Mouse (Mus musculus) c-Kit-positive CD71-positive TER-119-negative erythroid progenitor cells, embryonic 14.5 days (primary cell): ENCODE results near the gene Stat1.

ENCODE experiments used
- DNase-seq: peaks from one replicate; pipeline ENCODE4 v3.0.0-alpha.2; 2013; ENCODE audit warnings: low read depth

Gene Stat1

DNA sequence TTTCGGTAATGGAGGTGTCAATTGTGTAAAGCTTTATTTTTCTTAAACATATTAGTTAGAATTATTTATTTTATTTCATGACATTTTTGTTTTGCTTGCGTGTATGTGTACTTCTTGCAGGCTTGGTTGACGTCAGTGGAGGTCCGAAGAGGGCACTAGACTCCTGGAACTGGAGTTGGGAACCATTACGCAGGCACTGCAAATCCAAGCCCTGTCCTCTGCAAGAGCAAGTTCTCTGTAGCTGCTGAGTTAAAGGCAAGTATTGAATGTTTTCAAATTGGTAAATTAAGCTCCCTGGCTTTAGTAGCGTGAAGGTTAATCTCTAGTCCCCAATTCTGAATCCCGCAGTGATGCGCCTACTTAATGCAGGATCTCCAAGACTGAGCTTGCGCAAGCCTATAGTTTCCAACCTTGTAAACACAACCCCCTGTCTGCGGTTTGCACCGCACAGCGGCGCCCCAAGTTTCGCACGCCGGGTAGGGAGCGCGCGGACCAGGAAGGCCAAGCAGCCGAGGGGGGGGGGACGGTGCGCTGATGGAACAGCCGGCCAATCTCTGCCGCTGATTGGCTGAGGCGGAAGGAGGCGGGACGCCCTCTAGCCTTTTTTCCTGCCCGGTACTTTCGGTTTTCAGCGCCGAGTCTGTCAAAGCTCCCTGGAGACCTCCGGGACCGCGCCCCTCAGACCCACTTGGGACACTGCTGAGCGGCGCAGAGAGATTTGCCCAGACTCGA lies at the start of gene Stat1:
Gene Stat1 (plus strand): TSS at position 581 of the 732 bp plus-strand sequence.
- DNase-seq = peak; percentile 87

DNA sequence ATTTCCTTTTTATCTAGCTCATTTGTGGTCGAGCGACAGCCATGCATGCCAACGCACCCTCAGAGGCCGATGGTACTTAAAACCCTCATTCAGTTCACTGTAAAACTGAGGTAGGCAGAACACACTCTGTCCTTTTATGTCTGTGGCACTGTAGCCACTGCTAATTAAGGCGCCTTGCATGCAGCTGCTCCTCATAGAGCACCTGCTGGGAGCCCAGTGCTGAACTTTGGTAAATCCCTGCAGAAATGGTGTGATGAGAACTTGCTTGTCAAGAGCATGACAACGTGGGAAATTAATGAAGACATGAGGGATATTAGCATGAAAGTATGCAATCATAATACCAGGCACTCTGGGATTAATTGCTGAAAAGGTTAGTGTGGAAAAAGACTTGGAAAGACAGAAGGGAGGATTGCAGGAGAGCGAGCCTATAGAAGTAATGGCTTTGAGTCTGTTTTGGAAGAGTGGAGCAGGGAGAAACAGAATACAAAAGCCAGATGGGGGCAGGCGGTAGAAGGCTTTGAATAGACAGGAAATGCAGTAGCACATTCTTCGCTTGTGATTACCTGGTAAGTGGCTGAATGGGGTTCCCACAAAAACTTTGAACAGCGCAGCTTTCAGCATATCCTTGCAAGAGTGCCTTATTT lies 39.4 kb upstream of the Stat1 start:
- no peak for DNase-seq

DNA sequence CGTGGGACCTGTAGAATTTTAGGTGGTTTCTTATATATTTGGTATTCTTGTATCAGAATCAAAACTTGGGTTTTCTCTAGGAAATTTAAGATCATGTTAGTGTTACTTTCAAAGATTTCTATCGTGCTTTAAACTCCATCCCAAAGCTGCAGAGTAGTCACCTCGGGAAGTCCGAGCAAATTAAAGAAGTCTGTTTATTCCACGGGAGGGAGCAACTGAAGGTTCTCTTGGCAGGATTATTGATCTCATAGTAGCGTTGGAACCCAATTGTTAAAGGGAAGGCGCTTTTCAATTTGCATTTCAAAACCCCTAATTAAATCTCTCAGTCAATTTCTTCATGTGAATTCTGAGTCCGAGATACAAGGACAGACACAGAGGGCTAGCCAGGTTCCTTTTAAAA lies 38.9 kb upstream of the Stat1 start:
- no peak for DNase-seq

DNA sequence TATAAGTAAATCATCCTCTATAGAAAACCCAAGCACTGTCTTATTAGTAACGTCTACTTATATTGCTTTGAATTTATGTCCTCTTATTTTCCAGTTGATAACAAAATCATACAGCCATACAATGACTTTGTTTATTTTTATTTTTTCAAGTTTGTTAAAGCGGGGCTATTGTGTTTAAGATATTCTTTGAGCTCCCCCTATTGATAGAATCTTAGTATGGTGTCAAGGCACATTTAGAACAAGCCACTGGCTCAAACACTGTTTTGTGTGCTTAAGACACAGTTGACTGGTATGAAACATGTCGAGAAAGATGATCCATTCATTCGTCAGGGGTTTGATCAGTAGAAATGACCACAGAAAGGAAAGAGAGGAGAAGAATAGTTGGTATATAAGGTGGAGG lies 33.0 kb upstream of the Stat1 start:
- no peak for DNase-seq

DNA sequence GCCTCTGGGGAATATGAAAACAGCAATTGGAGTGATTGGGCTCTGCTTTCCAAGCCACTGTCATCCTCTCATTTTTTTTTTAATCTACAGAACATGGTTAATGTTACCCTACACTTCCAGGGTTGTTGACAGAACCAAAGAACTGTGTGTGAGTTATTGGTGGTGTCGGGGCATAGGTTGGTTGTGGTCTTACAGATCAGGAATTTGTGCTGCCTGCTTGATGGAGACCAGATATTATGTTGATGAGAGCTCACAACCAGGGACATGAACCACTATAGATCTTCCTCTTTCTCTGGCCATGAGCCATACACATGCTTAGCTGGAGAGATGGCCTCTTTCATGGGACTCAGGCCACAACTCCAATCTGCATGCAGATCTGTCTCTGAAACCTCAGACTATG lies 32.1 kb upstream of the Stat1 start:
- no peak for DNase-seq

DNA sequence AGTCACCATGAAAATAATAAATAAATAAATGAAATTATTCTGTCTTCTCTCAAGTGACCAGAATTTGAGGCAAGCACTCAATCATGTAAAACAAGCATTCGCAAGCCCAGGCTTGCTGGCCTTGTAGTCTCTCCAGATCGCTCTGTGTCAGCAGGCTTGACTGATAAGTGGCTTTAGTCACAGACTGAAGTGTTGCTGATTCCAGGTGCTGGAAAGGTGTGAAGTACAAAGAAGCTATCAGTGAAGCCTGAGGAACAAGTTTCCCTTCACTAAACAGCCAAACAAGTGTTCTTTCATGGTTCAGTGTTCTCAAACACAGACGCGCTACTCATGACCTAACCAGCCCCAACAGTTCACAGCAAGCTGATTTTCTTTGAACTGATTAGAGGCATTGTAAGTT lies 30.6 kb upstream of the Stat1 start:
- DNase-seq = no peak

DNA sequence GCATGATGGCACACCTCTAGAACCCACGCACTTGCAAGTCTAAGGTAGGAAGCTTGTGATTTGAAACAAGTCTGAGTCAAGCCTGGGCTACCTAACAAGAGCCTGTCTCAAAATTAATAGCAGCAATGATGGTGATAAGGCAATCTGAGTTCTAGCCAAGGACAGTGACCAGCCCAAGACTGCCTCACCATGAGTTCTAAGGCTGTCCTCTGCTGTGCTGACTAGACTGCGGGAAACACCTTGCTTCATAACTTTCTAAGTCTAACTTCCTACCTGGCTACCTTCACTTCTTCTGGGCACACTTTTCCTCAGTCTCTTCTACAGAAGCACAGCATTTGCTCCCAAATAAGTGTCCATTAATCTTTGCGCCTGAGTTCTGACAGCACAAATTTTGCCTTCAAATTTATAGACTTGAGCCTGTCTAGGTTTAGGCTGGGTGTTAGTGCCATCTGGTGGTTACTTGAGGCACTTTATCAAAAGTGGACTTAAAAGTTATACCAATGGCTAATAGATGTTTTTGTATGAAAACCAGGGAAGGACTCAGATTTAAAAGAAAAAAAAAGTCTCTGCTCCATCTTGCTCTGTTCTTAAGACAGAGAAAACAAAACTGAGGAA lies 20.5 kb upstream of the Stat1 start:
- DNase-seq = no peak

DNA sequence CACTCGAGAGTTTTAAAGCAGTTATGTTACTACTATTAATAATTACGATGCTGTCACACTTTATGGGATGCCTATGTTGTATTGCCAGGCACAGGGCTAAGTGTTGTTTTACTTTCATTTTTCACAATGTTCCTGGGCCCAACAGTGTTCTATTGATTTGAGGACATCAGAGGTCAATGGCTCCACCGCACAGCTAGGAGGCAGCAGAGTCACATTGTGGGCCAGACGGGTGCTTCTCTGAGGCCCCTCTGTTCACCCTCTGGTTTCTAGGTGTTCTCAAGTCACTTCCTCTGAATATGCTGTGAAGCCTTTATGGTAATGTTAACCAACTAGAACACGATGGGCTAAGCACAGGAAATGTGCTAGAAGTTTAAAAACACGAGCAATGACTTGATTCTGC lies 18.7 kb upstream of the Stat1 start:
- DNase-seq = no peak

DNA sequence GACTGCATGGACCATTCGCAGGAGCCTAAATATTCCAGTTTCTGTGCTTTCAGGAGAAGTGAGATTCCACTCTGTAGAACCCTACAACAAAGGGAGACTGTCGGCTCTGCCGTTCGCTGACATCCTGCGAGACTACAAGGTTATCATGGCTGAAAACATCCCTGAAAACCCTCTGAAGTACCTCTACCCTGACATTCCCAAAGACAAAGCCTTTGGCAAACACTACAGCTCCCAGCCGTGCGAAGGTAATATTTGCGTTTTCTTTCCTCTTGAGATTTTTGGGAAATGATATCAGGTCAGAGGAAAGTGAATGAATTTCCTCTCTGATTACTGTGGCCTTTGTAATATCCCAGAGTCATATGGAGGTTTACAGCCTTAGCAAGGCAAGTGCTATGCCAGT lies 16.4 kb upstream of the Stat1 start:
- DNase-seq = no peak

DNA sequence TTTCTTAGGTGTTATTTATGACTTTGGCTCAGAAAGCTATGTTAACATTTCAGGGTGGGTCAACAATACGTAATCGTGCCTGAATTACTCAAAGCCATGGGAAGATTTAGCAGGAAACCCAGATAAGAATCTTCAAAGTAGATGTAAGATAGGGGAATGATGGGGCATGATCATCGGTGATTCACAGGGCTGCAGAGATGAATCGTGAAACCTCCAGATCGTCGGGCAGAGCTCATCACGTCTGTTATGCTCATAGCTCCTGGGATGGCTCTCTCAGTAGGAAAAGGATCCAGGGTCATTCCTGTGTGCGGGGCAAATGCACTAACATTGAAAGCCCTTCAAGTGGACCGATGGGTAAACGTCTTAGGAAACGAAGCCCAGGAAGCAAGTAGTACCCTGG lies 12.0 kb upstream of the Stat1 start:
- no peak for DNase-seq

DNA sequence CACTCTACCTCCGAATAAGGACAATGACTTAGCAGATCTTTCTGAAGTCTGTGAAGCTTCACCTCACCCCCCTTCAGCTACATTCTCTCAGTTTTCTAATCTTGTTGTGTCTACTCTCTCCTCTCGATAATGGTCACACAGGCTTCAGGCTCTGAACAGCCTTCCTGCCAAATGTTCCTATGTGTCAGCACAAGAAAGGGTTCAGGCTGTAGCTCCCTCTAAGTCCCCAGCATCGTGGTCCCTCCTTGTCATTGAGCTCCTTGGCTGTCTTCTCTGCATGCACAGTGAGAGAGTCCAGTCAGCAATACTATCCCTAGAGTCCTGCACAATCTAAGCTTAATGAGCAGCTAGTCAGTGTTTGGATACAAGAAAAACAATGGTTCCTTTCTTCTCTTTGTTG lies 8.0 kb upstream of the Stat1 start:
- no peak for DNase-seq

DNA sequence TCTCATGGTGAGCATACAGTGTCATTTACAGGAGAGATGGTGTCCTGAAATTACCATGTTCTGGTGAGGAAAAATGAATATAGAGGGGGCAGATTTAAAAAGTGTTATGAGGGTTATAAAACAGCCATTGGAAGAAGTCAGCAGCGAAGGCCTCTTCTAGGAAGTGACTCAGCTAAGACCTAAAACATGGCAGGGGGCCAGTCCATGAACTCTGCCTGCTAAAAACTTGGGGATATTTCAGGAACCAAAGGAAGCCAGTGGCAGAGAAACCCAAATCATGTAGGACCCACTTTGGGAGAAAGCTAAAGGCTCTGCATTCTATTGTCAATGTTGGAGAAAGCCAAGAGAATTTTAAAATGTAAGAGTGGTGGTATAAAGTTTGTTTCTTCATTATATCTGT lies 6.9 kb upstream of the Stat1 start:
- DNase-seq = no peak

DNA sequence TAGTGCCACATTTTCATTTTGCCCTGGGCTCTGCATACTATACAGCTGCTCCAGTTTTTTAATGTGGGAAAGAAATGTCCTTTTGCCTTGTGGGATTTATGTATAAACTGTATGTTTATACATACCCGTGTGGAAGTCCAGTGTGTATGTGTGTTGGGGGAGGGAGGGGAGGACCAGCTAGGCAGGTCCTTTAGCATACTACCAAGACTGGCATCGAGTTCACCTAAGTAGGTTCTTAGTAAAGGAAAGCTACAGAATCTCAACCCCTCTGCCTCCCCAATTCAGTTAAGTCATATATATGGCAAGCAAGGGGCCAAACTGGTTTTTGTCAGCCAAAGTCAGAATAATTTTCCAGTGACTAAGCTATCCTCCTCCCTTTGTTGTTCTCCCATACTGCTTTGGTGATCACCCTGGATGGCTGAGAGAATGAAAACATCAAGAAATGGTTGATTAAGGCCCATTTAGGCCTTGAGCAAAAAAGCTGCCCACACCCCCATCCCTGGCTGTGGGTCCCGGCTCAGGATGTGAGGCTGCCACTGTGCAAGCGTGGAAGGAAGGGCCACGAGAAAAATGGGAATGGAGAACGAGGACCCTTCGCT lies 6.1 kb upstream of the Stat1 start:
- no peak for DNase-seq

DNA sequence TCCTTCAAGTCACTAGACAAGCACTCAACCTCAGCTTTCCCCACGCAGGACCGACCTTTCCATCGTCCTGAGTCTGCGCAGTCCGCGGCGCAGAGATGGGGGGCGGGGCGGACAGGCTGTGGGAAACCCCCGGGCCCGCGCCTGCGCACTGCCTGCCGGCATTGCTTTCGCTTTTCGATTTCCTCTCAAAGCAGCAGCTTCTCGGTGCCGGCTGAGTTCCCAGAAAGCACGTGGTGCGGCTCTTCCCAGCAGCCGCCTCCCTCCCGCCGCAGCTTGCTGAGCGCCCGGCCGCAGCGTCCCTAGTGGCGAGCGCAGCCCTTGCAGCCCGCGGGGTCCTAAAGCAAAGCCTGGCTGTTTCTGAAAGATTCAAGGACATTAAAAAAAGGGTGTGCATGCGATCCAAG lies 5.6 kb upstream of the Stat1 start:
- peak; percentile 91 for DNase-seq

DNA sequence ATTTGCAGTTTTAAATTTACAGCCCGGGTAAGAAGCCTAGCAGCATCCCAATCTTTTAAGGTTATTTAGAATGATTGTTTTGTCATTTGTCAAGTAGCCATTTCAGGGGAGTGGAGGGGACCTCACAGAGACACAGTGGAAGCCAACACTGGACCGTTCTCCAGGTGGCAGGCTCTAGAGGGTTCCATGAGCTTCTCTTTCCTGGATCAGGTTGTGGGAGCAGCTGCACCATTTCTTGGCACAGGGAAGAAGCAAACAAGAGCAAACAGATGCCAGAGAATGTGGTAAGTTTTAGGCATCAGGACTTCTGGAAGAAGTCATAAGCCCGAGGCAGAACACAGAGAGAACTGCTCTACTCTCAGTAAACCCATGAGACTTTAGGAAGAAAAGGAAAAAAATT lies 2.8 kb upstream of the Stat1 start:
- no peak for DNase-seq

DNA sequence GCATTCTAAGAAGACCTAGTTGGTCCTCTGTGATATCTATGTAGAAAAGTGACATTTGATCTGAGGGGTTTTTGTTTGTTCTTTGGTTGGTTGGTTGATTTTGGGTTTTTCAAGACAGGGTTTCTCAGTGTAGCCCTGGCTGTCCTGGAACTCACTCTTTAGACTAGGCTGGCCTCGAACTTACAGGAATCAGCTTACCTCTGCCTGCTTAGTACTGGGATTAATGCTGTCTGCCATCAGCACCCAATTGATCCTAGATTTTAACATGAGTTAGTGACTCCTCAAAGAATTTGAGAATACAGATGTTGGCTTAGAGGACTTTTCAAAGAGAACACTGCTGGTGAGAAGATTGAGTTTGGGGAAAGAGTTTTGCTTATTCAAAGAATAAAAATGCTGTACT lies 1.5 kb upstream of the Stat1 start:
- DNase-seq = no peak

DNA sequence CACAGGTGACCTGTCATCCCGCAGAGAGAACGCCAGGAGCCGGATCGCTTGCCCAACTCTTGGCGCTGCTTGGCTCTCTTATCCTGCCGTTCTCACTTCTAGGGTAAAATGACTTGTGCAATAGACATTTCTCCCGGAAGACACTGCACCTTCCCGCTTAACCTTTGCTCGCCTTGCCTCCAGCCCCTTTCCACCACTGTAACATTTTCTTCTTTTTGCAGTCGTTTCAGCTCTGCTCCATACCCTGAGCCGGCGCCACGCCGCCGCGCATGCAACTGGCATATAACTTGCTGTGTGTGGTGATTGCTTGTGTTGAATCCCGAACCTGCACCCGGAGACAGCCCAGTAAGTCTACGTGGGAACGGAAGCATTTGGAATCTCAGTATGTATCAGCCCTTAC lies 451 bp downstream of the Stat1 start:
- DNase-seq = no peak

DNA sequence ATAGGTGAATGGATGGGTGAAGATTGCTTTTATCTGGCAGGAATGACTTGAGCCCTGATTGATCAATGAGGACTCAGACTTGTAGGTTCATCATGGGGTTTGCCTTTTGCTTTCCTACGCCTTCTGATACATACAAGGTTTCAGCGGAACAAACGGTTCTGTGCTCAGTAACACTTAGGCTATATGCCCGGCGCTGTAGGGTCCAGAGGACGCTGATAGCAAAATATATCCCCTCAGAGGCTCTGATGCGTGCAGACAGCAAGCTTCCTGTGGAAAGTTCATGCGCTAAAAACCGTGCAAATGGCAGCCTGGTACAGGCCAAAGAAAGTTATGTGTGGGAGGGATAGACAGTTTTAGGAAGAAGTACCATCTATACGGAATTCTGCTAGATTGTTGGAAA lies 951 bp downstream of the Stat1 start:
- no peak for DNase-seq

DNA sequence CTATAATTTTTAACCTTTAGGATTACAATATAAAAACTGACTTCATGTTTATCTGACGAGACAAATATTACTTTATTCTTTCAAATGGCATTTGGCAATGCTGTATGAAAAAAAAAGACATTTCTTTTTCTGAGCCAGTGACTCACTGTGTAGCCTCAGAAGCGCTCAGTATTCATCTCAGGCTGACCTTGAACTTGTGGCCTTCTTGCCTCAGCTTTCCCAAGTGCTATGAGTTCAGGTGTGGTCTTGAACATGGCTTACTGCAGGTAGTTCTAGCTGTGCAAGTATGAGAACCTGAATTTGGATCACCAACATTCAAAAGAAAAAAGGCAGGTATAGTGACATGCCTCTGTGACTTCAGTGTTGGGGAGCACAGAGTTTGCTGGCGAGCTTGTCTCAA lies 1.8 kb downstream of the Stat1 start:
- DNase-seq = no peak

DNA sequence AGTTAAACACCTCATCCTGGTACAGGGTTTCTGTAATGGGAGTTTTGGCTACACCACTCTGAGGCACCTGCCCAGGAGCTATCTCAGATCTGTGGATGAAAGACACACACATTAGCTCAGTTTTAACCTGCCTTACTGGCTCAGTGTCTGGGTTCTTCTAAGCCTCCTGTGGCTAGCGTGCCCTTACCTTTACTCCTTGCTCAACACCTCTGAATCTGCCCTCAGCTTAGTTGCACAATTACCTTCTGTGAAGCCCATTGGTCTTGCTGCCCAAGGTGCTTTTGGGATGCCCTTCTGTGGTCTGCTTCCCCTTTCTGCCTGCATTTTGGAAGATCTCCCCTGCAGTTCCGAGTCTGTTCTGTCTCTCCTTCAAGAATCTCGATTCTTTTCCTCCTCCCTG lies 5.6 kb downstream of the Stat1 start:
- DNase-seq = no peak

DNA sequence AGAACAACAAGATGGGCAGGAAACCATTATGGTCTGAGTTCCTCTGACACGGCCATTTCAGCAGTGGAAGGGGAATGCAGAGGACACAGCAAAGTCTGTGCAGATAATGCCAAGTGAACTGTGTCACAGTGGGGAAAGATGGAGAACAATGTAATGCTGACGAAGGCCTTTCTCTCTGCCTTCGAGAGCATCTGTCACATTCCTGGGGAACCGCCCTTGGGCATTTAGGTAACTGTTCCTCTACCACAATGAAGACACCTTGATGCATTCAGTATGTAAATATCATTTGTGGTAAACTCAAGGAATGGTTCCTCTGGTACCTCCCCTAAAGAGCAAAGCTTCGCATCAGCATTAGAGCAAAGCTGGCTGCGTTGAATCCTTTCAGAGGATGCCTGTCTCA lies 8.1 kb downstream of the Stat1 start:
- DNase-seq = no peak

DNA sequence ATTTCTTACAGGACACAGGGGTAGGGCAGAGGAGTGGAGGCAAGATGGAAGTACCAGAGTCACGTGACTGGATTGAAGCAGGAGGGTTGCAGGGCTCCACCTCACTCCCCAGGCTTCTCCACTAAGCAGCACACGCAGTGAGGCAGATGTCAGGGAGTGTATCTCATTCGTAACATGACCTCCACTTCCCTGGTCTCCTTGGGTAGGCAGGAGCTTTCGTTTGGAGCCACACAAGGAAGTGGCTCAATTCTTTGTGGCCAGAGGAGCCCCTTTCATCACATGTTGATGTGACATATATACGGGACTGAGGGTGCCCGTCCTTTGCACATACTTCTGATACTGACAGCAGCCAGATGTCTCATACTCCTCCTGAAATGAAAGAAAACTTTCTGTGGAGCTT lies 10.6 kb downstream of the Stat1 start:
- DNase-seq = no peak

DNA sequence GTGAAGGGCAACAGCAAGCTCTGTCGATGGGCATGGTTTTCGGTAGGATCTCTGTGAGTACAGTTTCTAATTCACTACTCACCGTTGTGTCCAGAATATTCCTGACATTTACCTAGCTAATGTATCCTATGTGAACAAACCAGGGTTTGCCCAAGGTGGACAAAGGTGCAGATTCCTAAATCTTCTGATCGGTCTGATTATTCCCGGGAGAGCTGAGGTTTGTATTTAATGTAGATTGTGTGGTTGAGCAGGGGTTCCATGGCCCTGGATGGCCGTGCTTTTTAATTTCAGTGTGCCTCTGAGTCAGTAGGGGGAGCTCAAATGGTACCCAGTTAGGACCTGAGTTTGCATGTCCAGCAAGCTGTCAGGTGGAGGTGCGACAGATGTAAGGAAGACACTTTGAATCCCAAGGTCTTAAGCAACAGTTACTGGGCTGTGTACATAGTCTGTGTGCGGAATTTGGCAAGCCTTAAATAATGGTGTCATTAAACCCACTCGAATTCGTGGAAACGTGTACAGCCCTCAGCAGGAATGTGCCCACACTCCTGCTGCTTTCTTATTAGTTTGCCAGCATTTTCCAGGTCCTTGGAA lies 12.6 kb downstream of the Stat1 start:
- no peak for DNase-seq
